Mouse (Mus musculus) liver, adult 2 months (tissue): Measurements from ENCODE around the gene Gm2663.

ENCODE experiments used
- CTCF ChIP-seq: fragments of 200-500 bp; IDR thresholded peaks from 2 replicates; pipeline ENCODE4 v1.5.1; 2011; ENCODE audit warnings: low read depth, low read length, control low read depth
- POLR2A ChIP-seq: fragments of 200-500 bp; IDR thresholded peaks from 2 replicates; pipeline ENCODE4 v1.6.1; 2011; ENCODE audit warnings: low read length, control low read depth; ENCODE audit not compliant: insufficient read depth; ENCODE audit errors: extremely low read depth

GRCm38 (mm10) chr6:40951770-40952169 lies 47.5 kb downstream of the Gm2663 start, which contains the start of gene Gm4744:
- TF ChIP-seq CTCF (no peak), POLR2A (no peak)
